Mouse (Mus musculus) midbrain, embryonic 16.5 days (tissue): ENCODE measurements around the gene Icam5. TPM values are rescaled to one million over a fixed set of nuclear protein-coding genes. Genes with fewer than 3 reads are reported as not detected.

Experiments
- ATAC-seq: fragments of 200-750 bp; cut with Nextera tagmentation; 2 replicates; pipeline ENCODE4 v1.8.0; 2017; ENCODE audit warnings: moderate TSS enrichment
- H3K27ac ChIP-seq: fragments of 300-500 bp; sonication (generic); 2 replicates; pipeline ENCODE4 v1.5.1; 2014; ENCODE audit warnings: mild to moderate bottlenecking, low read length, mixed read lengths
- H3K27me3 ChIP-seq: fragments of 300-500 bp; sonication (generic); 2 replicates; pipeline ENCODE4 v1.6.1; 2014; ENCODE audit warnings: low read depth, low read length, mixed read lengths; ENCODE audit not compliant: control insufficient read depth, insufficient read depth
- H3K36me3 ChIP-seq: fragments of 300-500 bp; sonication (generic); 2 replicates; pipeline ENCODE4 v1.6.1; 2014; ENCODE audit warnings: mild to moderate bottlenecking, low read length, moderate library complexity, mixed read lengths; ENCODE audit not compliant: control insufficient read depth, insufficient read depth
- H3K4me1 ChIP-seq: fragments of 300-500 bp; sonication (generic); 2 replicates; pipeline ENCODE4 v1.6.1; 2014; ENCODE audit warnings: mild to moderate bottlenecking, low read length, mixed read lengths; ENCODE audit not compliant: control insufficient read depth, insufficient read depth
- H3K4me2 ChIP-seq: fragments of 300-500 bp; sonication (generic); 2 replicates; pipeline ENCODE4 v1.6.1; 2014; ENCODE audit warnings: mild to moderate bottlenecking, low read length, mixed read lengths
- H3K4me3 ChIP-seq: fragments of 300-500 bp; sonication (generic); 2 replicates; pipeline ENCODE4 v1.5.1; 2014; ENCODE audit warnings: low read depth, mild to moderate bottlenecking, low read length, moderate library complexity, mixed read lengths
- H3K9ac ChIP-seq: fragments of 300-500 bp; sonication (generic); 2 replicates; pipeline ENCODE4 v1.6.1; 2014; ENCODE audit warnings: low read depth, low read length, mixed read lengths
- H3K9me3 ChIP-seq: fragments of 300-500 bp; sonication (generic); replicated peaks from 2 replicates; pipeline ENCODE4 v1.6.1; 2014; ENCODE audit warnings: mild to moderate bottlenecking, low read length, mixed read lengths; ENCODE audit not compliant: control insufficient read depth, poor library complexity, severe bottlenecking
- WGBS: fragments of 180-500 bp; shearing (Covaris S2); extraction: QIAGEN DNeasy Blood & Tissue Kit; methylation state at CpG from one replicate; pipeline ENCODE4 v1.1.7; 2014; 5-methylcytosine and 5-hydroxymethylcytosine counted together
- polyA plus RNA-seq: library from polyadenylated mRNA; unstranded; fragments of >200 nt; fragmentation: Nextera tagmentation; extraction: Ambion mirVana; gene quantifications from 2 replicates; pipeline ENCODE4 v1.2.1, GENCODE M21; 2015

Icam5 gene
- 2.2 and 2.5 TPM in 2 replicates for polyA plus RNA-seq

DNA sequence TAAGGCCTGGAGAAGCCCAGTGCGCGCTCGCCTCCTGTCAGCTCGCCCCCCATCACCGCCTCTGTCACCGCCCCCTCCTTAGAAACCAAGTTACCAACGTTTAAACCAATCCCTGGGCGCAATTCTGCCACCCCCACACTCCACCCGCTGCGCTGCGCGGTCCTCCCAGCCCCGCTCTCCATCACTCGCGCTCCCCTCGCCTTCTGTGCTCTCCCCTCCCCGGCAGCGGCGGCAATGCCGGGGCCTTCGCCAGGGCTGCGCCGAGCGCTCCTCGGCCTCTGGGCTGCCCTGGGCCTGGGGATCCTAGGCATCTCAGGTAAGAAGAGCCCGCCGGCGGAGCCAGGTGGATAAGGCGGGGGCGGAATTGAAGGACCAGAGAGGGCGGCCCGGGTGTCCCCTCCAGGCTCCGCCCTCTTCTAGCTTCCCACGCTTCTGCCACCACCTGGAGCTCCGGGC, at the start of gene Icam5:
TSS of gene Icam5 (plus strand) at position 178 of the 456 bp plus-strand sequence.
- H3K9ac ChIP-seq, result peak within 1 kb of the TSS; percentile 76
- H3K4me3 ChIP-seq, result peak within 1 kb of the TSS; percentile 54
- peaks cover 48% of the 10 kb centered on the region for H3K4me1 ChIP-seq
- peak within 1 kb of the TSS; percentile 97 for H3K4me2 ChIP-seq
- H3K36me3 ChIP-seq, result no peaks in the 10 kb centered on the region
- peaks cover 70% of the 10 kb centered on the region for H3K27me3 ChIP-seq
- peak within 1 kb of the TSS; percentile 64; the same call in 1 of the 2 replicates for H3K27ac ChIP-seq
- peak; percentile 44 for ATAC-seq
- under 1% methylated on average over 30 of the region's 35 CpGs for WGBS
- no peaks in the 10 kb centered on the region for H3K9me3 ChIP-seq

GRCm38 (mm10) chr9:20982171-20982570, 49.7 kb upstream of the Icam5 start:
- Histone ChIP-seq H3K4me2 (no peak overlapping the region), H3K4me1 (no peaks in the 10 kb centered on the region), H3K9ac (no peak overlapping the region), H3K36me3 (no peaks in the 10 kb centered on the region), H3K4me3 (no peak overlapping the region), H3K9me3 (no peaks in the 10 kb centered on the region), H3K27ac (no peak overlapping the region), H3K27me3 (no peaks in the 10 kb centered on the region)
- ATAC-seq, result no peak
- WGBS, result 61% methylated on average over 3 of the region's 3 CpGs

- Histone ChIP-seq H3K9me3 (no peaks in the 10 kb centered on the region), H3K9ac (no peak overlapping the region), H3K4me2 (no peak overlapping the region), H3K4me1 (no peaks in the 10 kb centered on the region), H3K36me3 (no peaks in the 10 kb centered on the region), H3K27me3 (no peaks in the 10 kb centered on the region; the same call in 1 of the 2 replicates), H3K4me3 (no peak overlapping the region), H3K27ac (no peak overlapping the region)
- no peak for ATAC-seq
- WGBS, result 73% methylated on average over 5 of the region's 5 CpGs
These were observed 48.7 kb upstream of the Icam5 start for GRCm38 (mm10) chr9:20983169-20983568.

- Histone ChIP-seq H3K9me3 (no peaks in the 10 kb centered on the region), H3K27ac (no peak overlapping the region), H3K4me1 (peaks cover 4% of the 10 kb centered on the region), H3K36me3 (no peaks in the 10 kb centered on the region), H3K4me3 (no peak overlapping the region), H3K27me3 (no peaks in the 10 kb centered on the region; the same call in 1 of the 2 replicates), H3K4me2 (no peak overlapping the region), H3K9ac (no peak overlapping the region)
- ATAC-seq, result no peak
- WGBS, result 59% methylated on average over 15 of the region's 15 CpGs
These were observed 44.8 kb upstream of the Icam5 start for GRCm38 (mm10) chr9:20986952-20987686.

DNA sequence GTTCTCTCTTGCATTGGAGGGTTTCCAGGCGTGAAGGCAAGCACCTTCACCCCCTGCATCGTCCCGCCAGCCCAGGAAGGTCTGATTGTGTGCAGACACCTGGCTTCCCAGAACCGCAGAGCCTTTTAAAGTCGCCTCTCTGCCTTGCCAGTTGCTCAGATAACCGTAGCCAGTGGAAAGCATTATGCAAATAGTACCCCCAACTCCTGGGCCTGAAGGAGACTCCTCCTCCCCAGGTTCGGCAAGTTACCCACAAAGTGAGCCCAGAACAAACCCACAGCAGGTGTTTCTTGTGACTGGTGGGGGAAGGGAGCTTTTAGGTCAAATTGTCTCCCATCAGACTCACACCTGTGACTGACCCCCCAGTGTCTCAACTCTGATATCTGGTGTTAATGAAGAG, 43.9 kb upstream of the Icam5 start:
- Histone ChIP-seq H3K4me1 (peaks cover 4% of the 10 kb centered on the region), H3K27me3 (no peaks in the 10 kb centered on the region; the same call in 1 of the 2 replicates), H3K4me3 (no peak overlapping the region), H3K9me3 (no peaks in the 10 kb centered on the region), H3K4me2 (no peak overlapping the region), H3K27ac (no peak overlapping the region), H3K36me3 (no peaks in the 10 kb centered on the region), H3K9ac (no peak overlapping the region)
- 19% methylated on average over 7 of the region's 7 CpGs for WGBS
- ATAC-seq, result no peak

- Histone ChIP-seq H3K36me3 (no peaks in the 10 kb centered on the region), H3K9me3 (no peaks in the 10 kb centered on the region), H3K27ac (no peak overlapping the region), H3K4me1 (peaks cover 4% of the 10 kb centered on the region), H3K4me3 (no peak overlapping the region), H3K4me2 (peak overlapping the region; percentile 32), H3K9ac (peak overlapping the region; percentile 34; the same call in 1 of the 2 replicates), H3K27me3 (no peaks in the 10 kb centered on the region; the same call in 1 of the 2 replicates)
- ATAC-seq, result no peak
- 6% methylated on average over 10 of the region's 10 CpGs for WGBS
These were observed 41.0 kb upstream of the Icam5 start for GRCm38 (mm10) chr9:20990861-20991260.

DNA sequence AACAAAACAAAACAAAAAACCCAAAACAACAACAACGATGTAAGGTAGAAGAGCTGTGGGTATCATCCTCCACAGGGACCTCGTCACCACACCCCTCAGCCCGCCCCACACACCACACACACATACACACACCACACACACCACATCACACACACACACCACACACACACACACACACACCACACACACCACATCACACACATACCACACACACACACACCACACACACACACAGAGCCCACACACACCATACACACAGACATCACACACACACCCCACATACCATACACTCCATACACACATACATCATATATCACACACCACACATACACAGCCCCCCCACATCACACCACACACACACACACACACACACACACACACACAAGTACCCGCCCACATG, 40.3 kb upstream of the Icam5 start:
- Histone ChIP-seq H3K9ac (no peak overlapping the region), H3K36me3 (no peaks in the 10 kb centered on the region), H3K4me2 (no peak overlapping the region), H3K27me3 (no peaks in the 10 kb centered on the region; the same call in 1 of the 2 replicates), H3K27ac (no peak overlapping the region), H3K4me3 (no peak overlapping the region), H3K4me1 (peaks cover 4% of the 10 kb centered on the region), H3K9me3 (no peaks in the 10 kb centered on the region)
- no peak for ATAC-seq
- WGBS, result 98% methylated on average over 4 of the region's 4 CpGs

- no peak overlapping the region for H3K4me2 ChIP-seq
- 60% methylated on average over 5 of the region's 5 CpGs for WGBS
- H3K27ac ChIP-seq, result no peak overlapping the region
- no peak for ATAC-seq
- H3K4me1 ChIP-seq, result peaks cover 4% of the 10 kb centered on the region
- H3K9ac ChIP-seq, result no peak overlapping the region
- H3K36me3 ChIP-seq, result no peaks in the 10 kb centered on the region
- H3K4me3 ChIP-seq, result no peak overlapping the region
- no peaks in the 10 kb centered on the region; the same call in 1 of the 2 replicates for H3K27me3 ChIP-seq
- H3K9me3 ChIP-seq, result no peaks in the 10 kb centered on the region
These were observed 38.5 kb upstream of the Icam5 start for GRCm38 (mm10) chr9:20993165-20993898.

DNA sequence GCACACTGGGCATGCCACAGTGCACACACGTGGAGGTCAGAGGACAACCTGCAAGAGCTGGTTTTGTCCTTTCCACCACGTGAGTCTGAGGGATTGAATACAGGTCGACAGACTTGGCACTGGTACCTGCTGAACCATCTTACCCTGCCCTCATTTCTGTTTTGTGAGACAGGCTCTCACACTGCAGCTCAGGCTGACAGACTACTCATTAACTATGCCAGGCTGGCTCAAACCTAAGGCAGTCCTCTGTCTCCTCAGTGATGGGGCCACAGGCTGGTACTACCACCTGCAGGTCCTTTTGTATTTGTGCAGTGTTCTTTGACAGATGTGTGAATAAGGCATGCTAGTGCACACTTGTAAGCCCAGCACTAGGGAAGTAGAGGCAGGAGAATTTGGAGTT, 36.8 kb upstream of the Icam5 start:
- WGBS, result 67% methylated on average over 3 of the region's 3 CpGs
- Histone ChIP-seq H3K27me3 (no peaks in the 10 kb centered on the region), H3K9ac (no peak overlapping the region), H3K4me3 (no peak overlapping the region), H3K4me1 (peaks cover 4% of the 10 kb centered on the region), H3K9me3 (no peaks in the 10 kb centered on the region), H3K36me3 (no peaks in the 10 kb centered on the region), H3K27ac (no peak overlapping the region), H3K4me2 (no peak overlapping the region)
- no peak for ATAC-seq
